Mouse (Mus musculus) MEL (cell line): Measurements from ENCODE around the gene Cntnap2. TPM values are rescaled to one million over a fixed set of nuclear protein-coding genes. Genes with fewer than 3 reads are reported as not detected.

Experiments
- DNase-seq: peaks from one replicate; pipeline ENCODE4 v3.0.0; 2011; ENCODE audit warnings: low read depth, low spot score
- H3K27ac ChIP-seq: 2 replicates; pipeline ENCODE4 v1.5.1; 2012; ENCODE audit warnings: low read depth, mild to moderate bottlenecking, control low read depth, low read length, moderate library complexity; ENCODE audit not compliant: control insufficient read depth
- H3K27me3 ChIP-seq, 2 experiments: fragments of 150-350 bp in 1 of 2; sonication (generic) in 1 of 2; 2 replicates each; pipeline ENCODE4 v1.6.1; 2012; ENCODE audit warnings: low read length in 2 of 2, mild to moderate bottlenecking in 2 of 2, improper control_type of control experiment in 1 of 2, moderate library complexity in 1 of 2; ENCODE audit not compliant: insufficient read depth in 2 of 2, control insufficient read depth in 1 of 2
- H3K36me3 ChIP-seq, 2 experiments: 2 replicates each; pipeline ENCODE4 v1.6.1; 2012 to 2014; ENCODE audit warnings: low read length in 2 of 2, improper control_type of control experiment in 1 of 2, inconsistent platforms in 1 of 2, mild to moderate bottlenecking in 1 of 2; ENCODE audit not compliant: insufficient read depth in 2 of 2, control insufficient read depth in 1 of 2
- H3K4me1 ChIP-seq, 2 experiments: fragments of 150-350 bp in 1 of 2; sonication (generic) in 1 of 2; 2 replicates each; pipeline ENCODE4 v1.6.1; 2012; ENCODE audit warnings: low read length in 2 of 2, improper control_type of control experiment in 1 of 2, mild to moderate bottlenecking in 1 of 2; ENCODE audit not compliant: insufficient read depth in 2 of 2, control insufficient read depth in 1 of 2
- H3K4me3 ChIP-seq, 2 experiments: fragments of 150-350 bp in 1 of 2; sonication (generic) in 1 of 2; 2 replicates each; pipeline ENCODE4 v1.5.1; 2012; ENCODE audit warnings: low read depth in 2 of 2, low read length in 2 of 2, mild to moderate bottlenecking in 2 of 2, moderate library complexity in 2 of 2, control low read depth in 1 of 2, improper control_type of control experiment in 1 of 2; ENCODE audit not compliant: control insufficient read depth in 1 of 2, insufficient read depth in 1 of 2
- H3K79me2 ChIP-seq: 2 replicates; pipeline ENCODE4 v1.6.1; 2012; ENCODE audit warnings: mild to moderate bottlenecking, low read length, moderate library complexity; ENCODE audit not compliant: control insufficient read depth, poor library complexity, insufficient read depth
- H3K9ac ChIP-seq: 2 replicates; pipeline ENCODE4 v1.6.1; 2012; ENCODE audit warnings: low read depth, mild to moderate bottlenecking, control low read depth, low read length, moderate library complexity; ENCODE audit not compliant: control insufficient read depth, poor library complexity, severe bottlenecking
- H3K9me3 ChIP-seq: fragments of 150-350 bp; sonication (generic); replicated peaks from 2 replicates; pipeline ENCODE4 v1.6.1; 2012; ENCODE audit warnings: mild to moderate bottlenecking, low read length, improper control_type of control experiment, moderate library complexity; ENCODE audit not compliant: insufficient read depth
- ELF1 ChIP-seq: IDR thresholded peaks from 2 replicates; pipeline ENCODE4 v1.6.1; 2014; ENCODE audit warnings: low read depth, mild to moderate bottlenecking, inconsistent platforms, low read length, improper control_type of control experiment, moderate library complexity
- ETS1 ChIP-seq: IDR thresholded peaks from 2 replicates; pipeline ENCODE4 v1.6.1; 2012; ENCODE audit warnings: low read depth, mild to moderate bottlenecking, inconsistent platforms, low read length, improper control_type of control experiment, moderate library complexity
- GABPA ChIP-seq: IDR thresholded peaks from 2 replicates; pipeline ENCODE4 v1.6.1; 2012; ENCODE audit warnings: low read depth, mild to moderate bottlenecking, inconsistent platforms, low read length, improper control_type of control experiment, moderate library complexity
- GATA1 ChIP-seq: IDR thresholded peaks from 2 replicates; pipeline ENCODE4 v1.6.1; 2011; ENCODE audit warnings: low read depth, low read length, improper control_type of control experiment
- HCFC1 ChIP-seq: IDR thresholded peaks from 2 replicates; pipeline ENCODE4 v1.6.1; 2012; ENCODE audit warnings: low read depth, mild to moderate bottlenecking, inconsistent platforms, low read length, improper control_type of control experiment, moderate library complexity
- MEF2A ChIP-seq: IDR thresholded peaks from 2 replicates; pipeline ENCODE4 v1.6.1; 2014; ENCODE audit warnings: low read depth, mild to moderate bottlenecking, inconsistent platforms, low read length, improper control_type of control experiment; ENCODE audit not compliant: poor library complexity, insufficient replicate concordance, severe bottlenecking; ENCODE audit errors: extremely low read depth
- NELFE ChIP-seq: IDR thresholded peaks from 2 replicates; pipeline ENCODE4 v1.6.1; 2011; ENCODE audit warnings: low read depth, low read length, improper control_type of control experiment
- POLR2AphosphoS5 ChIP-seq: IDR thresholded peaks from 2 replicates; pipeline ENCODE4 v1.6.1; 2012; ENCODE audit warnings: low read depth, borderline replicate concordance, mild to moderate bottlenecking, inconsistent platforms, low read length, moderate library complexity, mixed read lengths
- RCOR1 ChIP-seq: IDR thresholded peaks from 2 replicates; pipeline ENCODE4 v1.6.1; 2012; ENCODE audit warnings: low read depth, mild to moderate bottlenecking, inconsistent platforms, low read length, improper control_type of control experiment
- ZKSCAN1 ChIP-seq: IDR thresholded peaks from 2 replicates; pipeline ENCODE4 v1.6.1; 2012; ENCODE audit warnings: low read depth, mild to moderate bottlenecking, inconsistent platforms, low read length, improper control_type of control experiment, moderate library complexity
- ZNF384 ChIP-seq: IDR thresholded peaks from 2 replicates; pipeline ENCODE4 v1.6.1; 2012; ENCODE audit warnings: low read depth, mild to moderate bottlenecking, inconsistent platforms, low read length, improper control_type of control experiment
- polyA plus RNA-seq, 2 experiments: library from polyadenylated mRNA; stranded (reverse) in 1 of 2; unstranded in 1 of 2; fragments of >175 nt in 1 of 2; fragments of >200 nt in 1 of 2; gene quantifications; 2 replicates each; pipeline versions ENCODE4 v1.2.1 to v1.2.4; 2012; ENCODE audit warnings: low replicate concordance in 2 of 2, low read depth in 1 of 2; ENCODE audit not compliant: insufficient read length in 2 of 2, insufficient read depth in 1 of 2, missing spikeins in 1 of 2
- total RNA-seq: library from RNA; depleted of rRNA; stranded (reverse); fragments of 300-350 nt; gene quantifications from 2 replicates; pipeline ENCODE4 v1.2.3, GENCODE M21; 2012

Cntnap2 gene
- total and polyA plus RNA-seq, 3 experiments, result 0.01 TPM; not detected in 2

DNA sequence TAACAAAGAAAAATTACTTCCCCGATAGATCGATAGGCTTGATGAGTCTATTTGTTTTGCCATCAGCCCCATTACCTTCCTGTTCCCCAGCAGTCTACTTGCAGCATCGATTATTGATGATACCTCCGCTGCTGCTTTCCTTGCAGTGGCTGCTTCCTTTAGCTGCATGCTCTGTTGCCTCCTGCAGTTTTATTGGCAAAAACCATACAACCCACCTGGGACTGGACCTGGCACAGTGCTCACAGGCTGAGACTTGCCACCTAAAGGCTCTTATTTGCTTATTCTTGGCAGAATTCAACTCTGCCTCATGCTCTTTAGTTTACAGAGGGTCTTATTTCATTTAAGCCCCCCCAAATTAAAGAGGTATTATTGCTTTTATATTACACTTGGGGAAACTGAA lies 1355.4 kb downstream of the Cntnap2 start:
- no peak overlapping the region for H3K9ac ChIP-seq
- TF ChIP-seq ZKSCAN1 (no peak), MEF2A (no peak), GATA1 (no peak), POLR2AphosphoS5 (no peak)

DNA sequence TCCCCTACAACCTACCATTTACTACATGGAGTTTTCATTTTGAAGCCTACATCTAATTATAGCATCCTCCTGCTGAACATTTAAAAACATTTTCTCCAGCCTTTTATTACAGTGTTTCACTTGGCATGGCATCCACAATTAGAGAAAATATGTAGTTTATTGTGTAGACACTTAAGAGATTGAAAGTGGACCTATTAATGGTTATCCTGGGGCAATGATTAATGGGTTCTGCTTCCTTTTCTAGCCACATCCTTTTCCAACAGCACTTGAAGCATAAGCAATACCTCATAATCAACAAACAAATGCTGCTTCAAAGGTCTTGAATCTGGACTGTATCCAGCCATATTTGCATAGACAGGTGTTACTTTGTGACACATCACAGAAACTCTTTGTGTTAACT lies 1360.7 kb downstream of the Cntnap2 start:
- Histone ChIP-seq H3K27me3 (no peaks in the 10 kb centered on the region), H3K9me3 (no peaks in the 10 kb centered on the region), H3K79me2 (no peaks in the 10 kb centered on the region), H3K36me3 (no peaks in the 10 kb centered on the region)
- TF ChIP-seq HCFC1 (no peak), ELF1 (no peak)
- TF ChIP-seq, all 39 proteins: peak for 0
- no peaks in the 10 kb centered on the region for H3K4me1 ChIP-seq
- DNase-seq, result no peak
- H3K9ac ChIP-seq, result no peak overlapping the region
- H3K4me3 ChIP-seq, result no peak overlapping the region
- no peak overlapping the region for H3K27ac ChIP-seq

More for the DNA sequence above, 1355.4 kb downstream of the Cntnap2 start:
- no peaks in the 10 kb centered on the region for H3K36me3 ChIP-seq
- H3K9me3 ChIP-seq, result no peaks in the 10 kb centered on the region
- H3K4me3 ChIP-seq, result no peak overlapping the region
- H3K27me3 ChIP-seq, result no peaks in the 10 kb centered on the region
- H3K79me2 ChIP-seq, result no peaks in the 10 kb centered on the region
- no peak overlapping the region for H3K27ac ChIP-seq
- DNase-seq, result no peak
- H3K4me1 ChIP-seq, result no peaks in the 10 kb centered on the region

DNA sequence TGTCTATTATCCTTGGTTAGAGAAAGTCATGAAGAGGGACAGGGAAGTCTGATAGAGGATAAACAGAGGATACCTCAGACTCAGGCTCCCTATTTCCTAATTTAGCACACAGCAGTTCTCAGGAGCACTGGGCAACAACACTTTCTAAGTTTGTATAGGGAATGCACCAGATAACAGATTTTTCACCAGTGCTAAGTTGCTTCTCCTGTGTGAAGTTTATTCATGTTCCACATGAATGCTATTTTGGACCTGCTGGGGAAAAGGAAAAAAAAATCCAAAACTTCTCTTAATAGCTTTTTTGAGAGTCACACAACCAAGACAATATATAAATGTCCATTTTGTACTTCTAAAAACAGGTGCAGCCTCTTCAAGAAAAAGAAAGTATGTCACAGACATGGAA lies 1361.2 kb downstream of the Cntnap2 start:
- Histone ChIP-seq H3K36me3 (no peaks in the 10 kb centered on the region), H3K4me3 (no peak overlapping the region), H3K9ac (no peak overlapping the region), H3K4me1 (no peaks in the 10 kb centered on the region), H3K79me2 (no peaks in the 10 kb centered on the region), H3K27me3 (no peaks in the 10 kb centered on the region), H3K9me3 (no peaks in the 10 kb centered on the region), H3K27ac (no peak overlapping the region)
- DNase-seq, result no peak
- TF ChIP-seq RCOR1 (no peak), ETS1 (no peak), ZNF384 (no peak), GABPA (no peak), POLR2AphosphoS5 (no peak), NELFE (no peak)
